Mouse (Mus musculus): ENCODE measurements around the gene Art4.

GRCm38 (mm10) chr6:136809673-136810072 is 47.9 kb downstream of the Art4 start:
- no peak for TF ChIP-seq CTCF (IDR thresholded peaks at IDR 0.05; ENCODE audit: control insufficient read depth, insufficient read depth, insufficient replicate concordance, low read depth, low read length)
- no peak for TF ChIP-seq POLR2A (IDR thresholded peaks at IDR 0.05; ENCODE audit: control insufficient read depth, low read depth, low read length)

Measured in testis, adult 2 months (tissue).